Comparison of ENCODE assay signal across 17 mouse cellular contexts in the genomic region with DNA sequence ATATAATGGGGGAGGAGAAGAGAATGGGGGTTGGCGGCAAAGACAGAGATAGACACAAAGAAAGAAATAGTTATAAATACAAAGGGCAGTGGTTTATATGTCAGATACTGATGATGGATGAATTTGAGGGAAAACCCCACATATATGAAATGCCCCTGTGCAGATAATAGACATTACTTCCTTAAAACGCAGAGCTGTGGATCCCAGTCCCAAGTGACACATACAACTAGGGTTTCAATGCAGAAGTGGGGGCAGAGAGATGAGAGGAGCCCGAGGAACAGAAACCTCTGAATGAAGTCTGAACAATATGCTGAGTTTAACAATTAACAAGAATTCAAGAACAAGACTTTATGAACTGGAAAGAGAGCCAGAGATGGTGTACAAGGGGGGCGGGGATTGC.
"Had no signal": no experiment of that assay in that cellular context is flagged by ENCODE, and none has a peak within 500 bp of the region (broad histone marks: within the 10 kb centered on the region; RNA-seq: fewer than 3 reads in every experiment).

No protein-coding gene starts in this region.

- DNase-seq: kidney, adult 8-10 months; kidney, postnatal 25 days; layer of hippocampus, adult 9-11 months; left cerebral cortex, postnatal 4 days; lung, embryonic 14.5 days; lung, postnatal 10 days; lung, postnatal 4 days; midbrain, embryonic 14.5 days; retina, postnatal 1 day; right cerebral cortex, postnatal 4 days; thymus, adult 18-20 months; thymus, postnatal 14 days had no signal

- H3K9me3 ChIP-seq: limb, embryonic 13.5 days; liver, embryonic 12.5 days; neural tube, embryonic 12.5 days had no signal

- H3K9ac ChIP-seq: limb, embryonic 13.5 days; liver, embryonic 12.5 days; lung, embryonic 14.5 days; neural tube, embryonic 12.5 days had no signal

- H3K27ac ChIP-seq: limb, embryonic 13.5 days; liver, embryonic 12.5 days; neural tube, embryonic 12.5 days had no signal

- H3K4me1 ChIP-seq: limb, embryonic 13.5 days; liver, embryonic 12.5 days; neural tube, embryonic 12.5 days had no signal

- H3K36me3 ChIP-seq: limb, embryonic 13.5 days; liver, embryonic 12.5 days; neural tube, embryonic 12.5 days had no signal

- H3K27me3 ChIP-seq: limb, embryonic 13.5 days; liver, embryonic 12.5 days; neural tube, embryonic 12.5 days had no signal

- H3K4me2 ChIP-seq: limb, embryonic 13.5 days; liver, embryonic 12.5 days; lung, embryonic 14.5 days; neural tube, embryonic 12.5 days had no signal

- H3K4me3 ChIP-seq: limb, embryonic 13.5 days; liver, embryonic 12.5 days; myocyte; neural tube, embryonic 12.5 days had no signal

- ATAC-seq: intestine, postnatal 0 days; liver, embryonic 12.5 days had no signal
